In genomic region chr12:16169781-16170535, GRCm38 (mm10) we compare ENCODE assay signal across 22 mouse cellular contexts.
DNase-seq lines count a peak whose midpoint lies in the region; ATAC-seq and TF ChIP-seq lines count a peak whose summit lies in the region.
"Had no signal": no experiment of that assay in that cellular context is flagged by ENCODE, and none has a peak within 500 bp of the region (broad histone marks: within the 10 kb centered on the region; RNA-seq: fewer than 3 reads in every experiment).

No protein-coding gene starts in this region.

- H3K4me1 ChIP-seq in embryonic fibroblast, embryonic 13.5 days (ENCODE audit: control insufficient read depth, insufficient read depth, low read length) = no peaks in the 10 kb centered on the region; the same call in none of the 2 replicates
- H3K4me1 ChIP-seq in heart, embryonic 11.5 days (ENCODE audit: control insufficient read depth, insufficient read depth, low read length) = no peaks in the 10 kb centered on the region
- H3K4me1 ChIP-seq: kidney, embryonic 15.5 days; midbrain, embryonic 13.5 days had no signal

- WGBS in heart, embryonic 11.5 days (ENCODE audit: insufficient replicate concordance) = 60% methylated on average over 7 of the region's 7 CpGs

- 0 out of 2 replicates have a peak, but pooled peaks have one; percentile 9 for ATAC-seq in monocyte, adult 5-6 weeks (replicated peaks; ENCODE audit: insufficient number of reproducible peaks, low FRiP score, low TSS enrichment, poor library complexity, severe bottlenecking)
- no peak for ATAC-seq in heart, embryonic 11.5 days (replicated peaks; ENCODE audit: insufficient number of reproducible peaks, low FRiP score, low TSS enrichment)
- ATAC-seq: intestine, embryonic 16.5 days; midbrain, embryonic 13.5 days had no signal

- no peaks in the 10 kb centered on the region for H3K27me3 ChIP-seq in heart, embryonic 11.5 days (ENCODE audit: control insufficient read depth, insufficient read depth, low read length)
- H3K27me3 ChIP-seq: embryonic facial prominence, embryonic 15.5 days; kidney, embryonic 15.5 days; lung, embryonic 15.5 days; midbrain, embryonic 13.5 days had no signal

- no peak overlapping the region for H3K4me2 ChIP-seq in heart, embryonic 11.5 days
- H3K4me2 ChIP-seq: embryonic facial prominence, embryonic 15.5 days; hindbrain, embryonic 14.5 days; kidney, embryonic 15.5 days; lung, embryonic 15.5 days; midbrain, embryonic 13.5 days had no signal

- peak; percentile 57 for DNase-seq in 416B (ENCODE audit: low read depth)
- DNase-seq in CD4-positive, CD25-positive, alpha-beta regulatory T cell, adult 2 months (ENCODE audit: low read depth, low spot score) = peak; percentile 86
- no peak for DNase-seq in cerebellum, adult 9-10 months
- DNase-seq in left cerebral cortex, adult 8-10 months (ENCODE audit: low spot score in 2 of 2) = no peak
- DNase-seq: adrenal gland, postnatal 10 days; cerebellum, postnatal 10 days; embryo, embryonic 11 days; gastrocnemius, postnatal 25 days; heart, postnatal 10 days; right cerebral cortex, postnatal 14 days; thymus, postnatal 25 days had no signal

- H3K4me3 ChIP-seq in embryonic fibroblast, embryonic 13.5 days (ENCODE audit: insufficient read depth, low read length) = no peak overlapping the region
- H3K4me3 ChIP-seq in heart, embryonic 11.5 days (ENCODE audit: low read depth, low read length) = no peak overlapping the region
- H3K4me3 ChIP-seq: embryonic facial prominence, embryonic 15.5 days; kidney, embryonic 15.5 days; lung, embryonic 15.5 days; midbrain, embryonic 13.5 days had no signal

- peak overlapping the region; percentile 48 for H3K27ac ChIP-seq in embryonic fibroblast, embryonic 13.5 days (ENCODE audit: insufficient read depth, low read length)
- no peak overlapping the region for H3K27ac ChIP-seq in heart, embryonic 11.5 days (ENCODE audit: low read depth, low read length)
- H3K27ac ChIP-seq: embryonic facial prominence, embryonic 15.5 days; hindbrain, embryonic 14.5 days; kidney, embryonic 15.5 days; liver, embryonic 14.5 days; lung, embryonic 15.5 days; midbrain, embryonic 13.5 days; stomach, postnatal 0 days had no signal

- H3K36me3 ChIP-seq in heart, embryonic 11.5 days (ENCODE audit: control insufficient read depth, insufficient read depth, low read length) = no peaks in the 10 kb centered on the region
- H3K36me3 ChIP-seq: embryonic facial prominence, embryonic 15.5 days; kidney, embryonic 15.5 days; lung, embryonic 15.5 days; midbrain, embryonic 13.5 days had no signal

- no peaks in the 10 kb centered on the region for H3K9me3 ChIP-seq in heart, embryonic 11.5 days (replicated peaks; ENCODE audit: control insufficient read depth, low read length)
- H3K9me3 ChIP-seq: embryonic facial prominence, embryonic 15.5 days; kidney, embryonic 15.5 days; lung, embryonic 15.5 days; midbrain, embryonic 13.5 days had no signal

- H3K9ac ChIP-seq in heart, embryonic 11.5 days (ENCODE audit: low read depth, low read length) = no peak overlapping the region
- H3K9ac ChIP-seq: embryonic facial prominence, embryonic 15.5 days; hindbrain, embryonic 14.5 days; kidney, embryonic 15.5 days; liver, embryonic 14.5 days; lung, embryonic 15.5 days; midbrain, embryonic 13.5 days had no signal

- TF ChIP-seq CTCF in embryonic fibroblast, embryonic 13.5 days (IDR thresholded peaks at IDR 0.05; ENCODE audit: borderline replicate concordance, insufficient read depth, low read length) = no peak

- TF ChIP-seq POLR2A in embryonic fibroblast, embryonic 13.5 days (IDR thresholded peaks at IDR 0.05; ENCODE audit: low read depth, low read length) = no peak

Comparison
In these comparisons a context has a peak if more than half of its experiments do, and no peak if none do; other contexts are left out.
1. DNase-seq: peak in 416B (single experiment) and CD4-positive, CD25-positive, alpha-beta regulatory T cell, adult 2 months (single experiment); none in cerebellum, adult 9-10 months (single experiment) and left cerebral cortex, adult 8-10 months (0 of 2).